Mouse (Mus musculus) heart, postnatal 0 days (tissue): Measurements from ENCODE around the gene Vav1.

Experiments used
- CTCF ChIP-seq: IDR thresholded peaks from 2 replicates; pipeline ENCODE4 v1.5.1; 2016; ENCODE audit warnings: antibody characterized with exemption, control low read depth, low read depth
- EP300 ChIP-seq: IDR thresholded peaks from 2 replicates; pipeline ENCODE4 v1.6.1; 2016; ENCODE audit warnings: antibody characterized with exemption, low read depth

GRCm38 (mm10) chr17:57337996-57338395 lies 59.1 kb downstream of the Vav1 start:
- no peak for TF ChIP-seq CTCF
- no peak for TF ChIP-seq EP300
